Mouse (Mus musculus) bone marrow, adult 2 months (tissue): ENCODE measurements around the gene Ofcc1.

ENCODE experiments used
- CTCF ChIP-seq: fragments of 200-500 bp; IDR thresholded peaks from 2 replicates; pipeline ENCODE4 v1.5.1; 2011; ENCODE audit warnings: low read length, control low read depth; ENCODE audit not compliant: control insufficient read depth, insufficient read depth
- POLR2A ChIP-seq: fragments of 200-500 bp; IDR thresholded peaks from 2 replicates; pipeline ENCODE4 v1.6.1; 2011; ENCODE audit warnings: low read depth, mild to moderate bottlenecking, control low read depth, low read length, borderline replicate concordance; ENCODE audit not compliant: control insufficient read depth

DNA sequence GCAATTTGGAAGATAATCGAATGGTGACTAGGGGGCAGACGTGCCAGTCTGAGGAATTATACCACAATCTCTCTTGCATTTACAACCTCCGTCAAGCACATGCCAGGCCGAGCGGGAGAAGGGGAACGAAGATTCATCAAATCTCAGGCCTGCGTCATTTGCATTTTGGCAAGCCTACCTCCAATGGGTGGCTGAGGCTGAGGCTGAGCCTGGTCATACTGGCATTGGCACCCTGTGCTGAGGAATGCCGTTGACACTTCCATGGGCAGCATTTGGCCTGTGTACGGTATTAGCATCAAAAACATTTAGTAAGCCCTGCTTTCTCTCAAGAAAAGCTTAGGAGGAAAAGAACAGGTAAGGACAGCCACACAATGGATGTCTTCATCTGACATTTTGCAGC lies 152.9 kb downstream of the Ofcc1 start:
- TF ChIP-seq CTCF = no peak
- TF ChIP-seq POLR2A = no peak
